Mouse (Mus musculus) midbrain, embryonic 13.5 days (tissue): ENCODE measurements at regions not wholly inside any gene's neighbourhood (a gene's known extent, or its start where the extent isn't known, plus 50 kb on each side); places are given as distances from the start of the nearest gene placed in this dataset.

Source experiments
- ATAC-seq: fragments of 200-750 bp; cut with Nextera tagmentation; 2 replicates; pipeline ENCODE4 v1.8.0; 2017; ENCODE audit warnings: mild to moderate bottlenecking, moderate TSS enrichment, moderate library complexity
- H3K27ac ChIP-seq: fragments of 300-500 bp; sonication (generic); 2 replicates; pipeline ENCODE4 v1.5.1; 2015; ENCODE audit warnings: inconsistent platforms, mild to moderate bottlenecking, moderate library complexity
- H3K27me3 ChIP-seq: fragments of 300-500 bp; sonication (generic); 2 replicates; pipeline ENCODE4 v1.6.1; 2015; ENCODE audit warnings: mild to moderate bottlenecking, inconsistent platforms
- H3K36me3 ChIP-seq: fragments of 300-500 bp; sonication (generic); 2 replicates; pipeline ENCODE4 v1.6.1; 2015; ENCODE audit warnings: mild to moderate bottlenecking, inconsistent platforms
- H3K4me1 ChIP-seq: fragments of 300-500 bp; sonication (generic); replicated peaks from 2 replicates; pipeline ENCODE4 v1.6.1; 2015; ENCODE audit warnings: inconsistent platforms
- H3K4me2 ChIP-seq: fragments of 300-500 bp; sonication (generic); replicated peaks from 2 replicates; pipeline ENCODE4 v1.6.1; 2015; ENCODE audit warnings: moderate library complexity, mild to moderate bottlenecking, inconsistent platforms
- H3K4me3 ChIP-seq: fragments of 300-500 bp; sonication (generic); replicated peaks from 2 replicates; pipeline ENCODE4 v1.5.1; 2015; ENCODE audit warnings: mild to moderate bottlenecking, inconsistent platforms
- H3K9ac ChIP-seq: fragments of 300-500 bp; sonication (generic); replicated peaks from 2 replicates; pipeline ENCODE4 v1.6.1; 2015; ENCODE audit warnings: mild to moderate bottlenecking, inconsistent platforms
- H3K9me3 ChIP-seq: fragments of 300-500 bp; sonication (generic); 2 replicates; pipeline ENCODE4 v1.6.1; 2016; ENCODE audit warnings: mild to moderate bottlenecking, inconsistent platforms
- WGBS: fragments of 180-500 bp; shearing (Covaris S2); methylation state at CpG from one replicate; pipeline ENCODE4 v1.1.7; 2015; 5-methylcytosine and 5-hydroxymethylcytosine counted together

- ATAC-seq: no peak
- Histone ChIP-seq H3K9ac (no peak overlapping the region), H3K36me3 (no peaks in the 10 kb centered on the region), H3K9me3 (no peaks in the 10 kb centered on the region), H3K4me3 (no peak overlapping the region), H3K27me3 (no peaks in the 10 kb centered on the region), H3K4me1 (no peaks in the 10 kb centered on the region), H3K4me2 (no peak overlapping the region), H3K27ac (no peak overlapping the region)
- WGBS: 89% methylated on average over 4 of the region's 4 CpGs
Measured at GRCm38 (mm10) chr1:164689311-164689710, 107.1 kb upstream of the Dpt start.

GRCm38 (mm10) chr1:164684437-164684836, 112.0 kb upstream of the Dpt start:
- H3K4me3 ChIP-seq: no peak overlapping the region
- no peak overlapping the region for H3K9ac ChIP-seq
- no peaks in the 10 kb centered on the region for H3K27me3 ChIP-seq
- no peak overlapping the region for H3K4me2 ChIP-seq
- no peaks in the 10 kb centered on the region for H3K36me3 ChIP-seq
- no peaks in the 10 kb centered on the region for H3K9me3 ChIP-seq
- ATAC-seq: no peak
- no peak overlapping the region for H3K27ac ChIP-seq
- WGBS: 69% methylated on average over 2 of the region's 2 CpGs
- H3K4me1 ChIP-seq: no peaks in the 10 kb centered on the region

DNA sequence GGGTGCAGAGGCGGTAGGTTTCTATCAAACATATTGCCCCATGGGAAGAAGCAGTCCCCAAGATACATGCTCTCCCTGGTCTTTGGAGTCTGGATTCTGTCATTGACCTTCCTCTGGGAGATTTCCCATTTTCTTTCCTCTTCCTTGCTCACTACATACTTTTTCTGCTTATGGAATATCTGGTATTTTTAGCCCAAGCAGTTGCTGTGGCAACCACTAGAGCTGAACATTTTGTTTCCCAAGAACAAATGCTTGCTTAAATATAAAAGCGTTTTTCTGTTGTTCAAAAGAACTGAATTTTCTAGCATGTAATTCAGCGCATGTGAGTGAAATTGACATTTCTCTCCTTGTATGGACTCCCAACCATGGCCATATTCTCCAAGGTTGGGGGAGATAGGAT, 112.7 kb upstream of the Dpt start:
- 94% methylated on average over 3 of the region's 3 CpGs for whole genome bisulfite sequencing
- Histone ChIP-seq H3K9ac (no peak overlapping the region), H3K4me2 (no peak overlapping the region), H3K4me3 (no peak overlapping the region), H3K27ac (no peak overlapping the region), H3K27me3 (no peaks in the 10 kb centered on the region), H3K36me3 (no peaks in the 10 kb centered on the region), H3K9me3 (no peaks in the 10 kb centered on the region), H3K4me1 (no peaks in the 10 kb centered on the region)
- no peak for ATAC-seq

DNA sequence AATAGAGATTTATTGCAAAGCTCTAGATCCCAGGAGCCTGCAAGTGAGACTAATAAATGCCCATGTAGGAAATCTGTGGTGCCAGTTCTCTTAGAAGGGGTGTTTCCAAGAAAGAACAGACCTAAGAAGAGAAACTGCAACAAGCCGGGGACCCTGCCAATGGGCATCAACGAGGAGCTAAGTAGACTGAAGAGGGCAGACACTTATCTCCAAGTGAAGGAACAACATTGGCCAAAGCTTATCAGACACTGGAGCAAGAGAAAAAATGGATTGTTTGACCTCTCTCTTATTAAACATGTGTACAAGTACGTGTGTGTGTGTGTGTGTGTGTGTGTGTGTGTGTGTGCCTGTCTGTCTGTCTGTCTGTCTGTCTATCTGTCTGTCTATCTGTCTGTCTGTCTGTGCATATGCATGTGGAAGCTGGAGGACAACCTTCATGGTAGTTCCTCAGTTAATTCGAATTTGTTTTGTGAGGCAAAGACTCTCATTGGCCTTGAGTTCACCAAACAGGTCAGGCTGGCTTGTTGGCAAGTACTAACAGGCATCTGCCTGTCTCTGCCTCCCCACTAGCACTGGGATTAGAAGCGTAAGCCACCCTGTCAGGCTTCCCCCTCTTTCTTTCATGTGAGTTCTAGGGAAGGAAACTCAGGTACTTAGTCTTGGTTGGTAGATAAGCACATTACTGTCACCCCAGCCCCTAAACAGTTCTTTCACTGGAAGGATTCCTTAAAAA, 113.4 kb upstream of the Dpt start:
- Histone ChIP-seq H3K4me2 (no peak overlapping the region), H3K9ac (no peak overlapping the region), H3K27me3 (no peaks in the 10 kb centered on the region), H3K36me3 (no peaks in the 10 kb centered on the region), H3K4me1 (no peaks in the 10 kb centered on the region), H3K9me3 (no peaks in the 10 kb centered on the region), H3K27ac (no peak overlapping the region), H3K4me3 (no peak overlapping the region)
- no peak for ATAC-seq
- WGBS: 84% methylated on average over 5 of the region's 5 CpGs

DNA sequence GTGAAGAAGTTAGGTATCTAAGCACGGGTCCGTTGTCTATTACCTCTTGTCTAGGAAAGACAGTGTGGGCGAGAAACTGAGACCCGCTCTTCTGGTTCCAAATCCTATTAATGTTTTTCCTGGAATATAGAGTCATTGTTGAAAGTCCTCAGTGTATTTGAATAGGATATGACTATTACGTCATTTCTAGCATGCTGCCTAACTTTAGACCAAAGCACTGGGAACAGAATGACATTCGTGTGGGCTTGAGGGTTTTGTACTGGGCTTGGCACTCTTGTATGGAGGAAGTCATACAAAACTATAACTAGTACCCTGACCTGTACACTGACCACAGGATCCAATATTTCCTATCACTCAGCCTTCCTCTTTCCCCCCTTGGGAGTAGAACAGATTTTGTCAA, 114.0 kb upstream of the Dpt start:
- Histone ChIP-seq H3K9ac (no peak overlapping the region), H3K9me3 (no peaks in the 10 kb centered on the region), H3K4me2 (no peak overlapping the region), H3K4me3 (no peak overlapping the region), H3K4me1 (no peaks in the 10 kb centered on the region), H3K27me3 (no peaks in the 10 kb centered on the region), H3K27ac (no peak overlapping the region), H3K36me3 (no peaks in the 10 kb centered on the region)
- no peak for ATAC-seq
- 92% methylated on average over 6 of the region's 6 CpGs for WGBS

- 71% methylated on average over 5 of the region's 5 CpGs for WGBS
- Histone ChIP-seq H3K9ac (no peak overlapping the region), H3K27me3 (no peaks in the 10 kb centered on the region), H3K9me3 (0 out of 2 replicates have a peak, but pooled peaks cover 2% of the 10 kb centered on the region), H3K4me3 (no peak overlapping the region), H3K4me2 (no peak overlapping the region), H3K36me3 (no peaks in the 10 kb centered on the region), H3K27ac (no peak overlapping the region), H3K4me1 (no peaks in the 10 kb centered on the region)
- ATAC-seq: no peak
Measured at GRCm38 (mm10) chr1:164681582-164681981, 114.9 kb upstream of the Dpt start.

- H3K36me3 ChIP-seq: no peaks in the 10 kb centered on the region
- no peak overlapping the region for H3K27ac ChIP-seq
- no peaks in the 10 kb centered on the region for H3K4me1 ChIP-seq
- no peak overlapping the region for H3K4me3 ChIP-seq
- 0 out of 2 replicates have a peak, but pooled peaks cover 2% of the 10 kb centered on the region for H3K9me3 ChIP-seq
- 80% methylated on average over 3 of the region's 3 CpGs for WGBS
- no peaks in the 10 kb centered on the region for H3K27me3 ChIP-seq
- H3K9ac ChIP-seq: no peak overlapping the region
- H3K4me2 ChIP-seq: no peak overlapping the region
- no peak for ATAC-seq
Measured at GRCm38 (mm10) chr1:164678303-164678702, 118.1 kb upstream of the Dpt start.

GRCm38 (mm10) chr1:164652244-164652643, 144.2 kb upstream of the Dpt start:
- no peak overlapping the region for H3K4me2 ChIP-seq
- no peak overlapping the region for H3K27ac ChIP-seq
- no peak overlapping the region for H3K9ac ChIP-seq
- H3K4me1 ChIP-seq: no peaks in the 10 kb centered on the region
- no peaks in the 10 kb centered on the region for H3K27me3 ChIP-seq
- WGBS: 83% methylated on average over 1 of the region's 1 CpGs
- no peaks in the 10 kb centered on the region for H3K36me3 ChIP-seq
- no peak for ATAC-seq
- no peaks in the 10 kb centered on the region for H3K9me3 ChIP-seq
- no peak overlapping the region for H3K4me3 ChIP-seq

DNA sequence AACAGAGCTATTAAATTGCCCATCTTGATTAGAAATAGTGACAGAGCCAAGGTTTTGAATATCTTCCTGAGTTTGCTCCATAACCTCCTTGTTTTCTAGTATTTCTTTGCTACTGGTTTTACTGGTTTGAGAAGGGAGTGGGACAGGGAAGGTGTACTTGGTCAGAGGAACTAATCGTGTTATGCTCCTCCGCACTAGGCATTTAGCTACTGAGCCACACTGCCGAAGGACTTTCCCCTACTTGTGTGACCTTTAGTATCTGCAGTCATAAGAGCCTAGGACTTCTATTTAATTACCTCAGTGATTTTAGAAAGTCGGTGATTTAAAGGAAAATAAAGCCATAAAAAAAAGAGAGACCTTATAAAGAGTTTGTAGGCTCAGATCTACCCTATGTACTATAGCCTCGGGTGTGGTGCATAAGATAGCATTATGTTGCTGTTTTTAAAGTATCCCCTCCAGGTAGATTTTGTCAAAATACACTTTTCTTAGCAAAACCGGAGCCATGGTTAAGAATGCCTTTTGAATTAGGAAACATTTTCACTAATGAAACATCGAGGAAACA, 158.5 kb upstream of the Dpt start:
- H3K27ac ChIP-seq: no peak overlapping the region
- no peak overlapping the region for H3K9ac ChIP-seq
- no peak overlapping the region for H3K4me3 ChIP-seq
- H3K9me3 ChIP-seq: peaks cover 2% of the 10 kb centered on the region; the same call in 1 of the 2 replicates
- no peak for ATAC-seq
- WGBS: 88% methylated on average over 7 of the region's 7 CpGs
- H3K27me3 ChIP-seq: no peaks in the 10 kb centered on the region
- H3K4me1 ChIP-seq: no peaks in the 10 kb centered on the region
- H3K4me2 ChIP-seq: no peak overlapping the region
- no peaks in the 10 kb centered on the region for H3K36me3 ChIP-seq

GRCm38 (mm10) chr1:164631679-164632078, 164.8 kb upstream of the Dpt start:
- H3K27me3 ChIP-seq: no peaks in the 10 kb centered on the region
- no peak overlapping the region for H3K4me2 ChIP-seq
- H3K27ac ChIP-seq: no peak overlapping the region
- WGBS: 92% methylated on average over 6 of the region's 6 CpGs
- peaks cover 5% of the 10 kb centered on the region; the same call in 1 of the 2 replicates for H3K9me3 ChIP-seq
- H3K4me1 ChIP-seq: no peaks in the 10 kb centered on the region
- H3K4me3 ChIP-seq: no peak overlapping the region
- ATAC-seq: no peak
- H3K9ac ChIP-seq: no peak overlapping the region
- no peaks in the 10 kb centered on the region for H3K36me3 ChIP-seq

DNA sequence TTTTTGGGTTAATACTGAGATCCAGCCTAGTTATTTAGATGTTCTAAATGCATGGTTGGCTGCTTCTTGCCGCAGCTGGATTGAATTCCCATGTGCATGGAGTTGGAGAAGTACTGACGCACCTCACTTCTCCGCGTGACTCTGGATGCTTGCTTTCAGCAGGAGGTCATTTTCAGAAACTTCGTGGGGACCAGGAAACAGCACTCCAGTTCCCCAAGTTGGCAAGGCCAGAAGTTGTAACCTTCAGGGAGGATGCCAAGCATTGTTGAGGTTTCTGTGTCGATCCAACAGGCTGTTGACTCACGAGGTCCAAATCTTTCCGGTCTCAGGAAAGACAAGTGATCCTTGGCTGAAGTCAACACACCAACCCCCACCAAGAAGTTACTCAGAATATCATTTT, 167.6 kb upstream of the Dpt start:
- no peaks in the 10 kb centered on the region for H3K36me3 ChIP-seq
- H3K27me3 ChIP-seq: no peaks in the 10 kb centered on the region
- peaks cover 5% of the 10 kb centered on the region; the same call in 1 of the 2 replicates for H3K9me3 ChIP-seq
- no peak overlapping the region for H3K4me3 ChIP-seq
- no peak overlapping the region for H3K4me2 ChIP-seq
- H3K9ac ChIP-seq: no peak overlapping the region
- H3K4me1 ChIP-seq: no peaks in the 10 kb centered on the region
- ATAC-seq: no peak
- H3K27ac ChIP-seq: no peak overlapping the region
- 91% methylated on average over 8 of the region's 8 CpGs for WGBS

- ATAC-seq: no peak
- H3K27ac ChIP-seq: no peak overlapping the region
- no peak overlapping the region for H3K4me2 ChIP-seq
- H3K9me3 ChIP-seq: no peaks in the 10 kb centered on the region
- no peaks in the 10 kb centered on the region for H3K27me3 ChIP-seq
- H3K4me1 ChIP-seq: no peaks in the 10 kb centered on the region
- WGBS: 94% methylated on average over 4 of the region's 4 CpGs
- H3K4me3 ChIP-seq: no peak overlapping the region
- H3K9ac ChIP-seq: no peak overlapping the region
- H3K36me3 ChIP-seq: no peaks in the 10 kb centered on the region
Measured at GRCm38 (mm10) chr1:164622946-164623345, 164.8 kb upstream of the Atp1b1 start.

GRCm38 (mm10) chr1:164622417-164622816, 164.3 kb upstream of the Atp1b1 start:
- H3K9ac ChIP-seq: no peak overlapping the region
- no peaks in the 10 kb centered on the region for H3K9me3 ChIP-seq
- H3K36me3 ChIP-seq: no peaks in the 10 kb centered on the region
- no peak overlapping the region for H3K4me3 ChIP-seq
- ATAC-seq: no peak
- H3K27ac ChIP-seq: no peak overlapping the region
- 93% methylated on average over 3 of the region's 3 CpGs for WGBS
- H3K27me3 ChIP-seq: no peaks in the 10 kb centered on the region
- H3K4me2 ChIP-seq: no peak overlapping the region
- no peaks in the 10 kb centered on the region for H3K4me1 ChIP-seq
